Mouse (Mus musculus) hindbrain, embryonic 13.5 days (tissue): Measurements from ENCODE around the gene Nprl2. TPM values are rescaled to one million over a fixed set of nuclear protein-coding genes. Genes with fewer than 3 reads are reported as not detected.

ENCODE experiments used
- ATAC-seq: fragments of 200-750 bp; cut with Nextera tagmentation; 2 replicates; pipeline ENCODE4 v1.8.0; 2017; ENCODE audit warnings: moderate TSS enrichment; ENCODE audit not compliant: low FRiP score
- H3K27ac ChIP-seq: fragments of 300-500 bp; sonication (generic); 2 replicates; pipeline ENCODE4 v1.5.1; 2015; ENCODE audit warnings: inconsistent platforms, mild to moderate bottlenecking, moderate library complexity
- H3K27me3 ChIP-seq: fragments of 300-500 bp; sonication (generic); 2 replicates; pipeline ENCODE4 v1.6.1; 2015; ENCODE audit warnings: mild to moderate bottlenecking, inconsistent platforms
- H3K36me3 ChIP-seq: fragments of 300-500 bp; sonication (generic); 2 replicates; pipeline ENCODE4 v1.6.1; 2015; ENCODE audit warnings: mild to moderate bottlenecking, inconsistent platforms
- H3K4me1 ChIP-seq: fragments of 300-500 bp; sonication (generic); replicated peaks from 2 replicates; pipeline ENCODE4 v1.6.1; 2015; ENCODE audit warnings: inconsistent platforms
- H3K4me2 ChIP-seq: fragments of 300-500 bp; sonication (generic); 2 replicates; pipeline ENCODE4 v1.6.1; 2015; ENCODE audit warnings: inconsistent platforms, mild to moderate bottlenecking, moderate library complexity
- H3K4me3 ChIP-seq: fragments of 300-500 bp; sonication (generic); 2 replicates; pipeline ENCODE4 v1.5.1; 2015; ENCODE audit warnings: mild to moderate bottlenecking, inconsistent platforms
- H3K9ac ChIP-seq: fragments of 300-500 bp; sonication (generic); 2 replicates; pipeline ENCODE4 v1.6.1; 2015; ENCODE audit warnings: mild to moderate bottlenecking, inconsistent platforms
- H3K9me3 ChIP-seq: fragments of 300-500 bp; sonication (generic); 2 replicates; pipeline ENCODE4 v1.6.1; 2016; ENCODE audit warnings: inconsistent platforms
- WGBS: fragments of 180-500 bp; shearing (Covaris S2); methylation state at CpG from one replicate; pipeline ENCODE4 v1.1.7; 2015; 5-methylcytosine and 5-hydroxymethylcytosine counted together
- polyA plus RNA-seq: library from polyadenylated mRNA; unstranded; fragments of >200 nt; fragmentation: Nextera tagmentation; extraction: Ambion mirVana; gene quantifications from 2 replicates; pipeline ENCODE4 v1.2.1, GENCODE M21; 2015

Nprl2 gene
- polyA plus RNA-seq, 1 experiment from 2014 or later: 68.6 TPM

- H3K9me3 ChIP-seq: no peaks in the 10 kb centered on the region
- 95% methylated on average over 5 of the region's 5 CpGs for WGBS
- peaks cover 29% of the 10 kb centered on the region for H3K36me3 ChIP-seq
- no peak overlapping the region for H3K27ac ChIP-seq
- H3K4me2 ChIP-seq: no peak overlapping the region
- H3K9ac ChIP-seq: no peak overlapping the region
- H3K27me3 ChIP-seq: no peaks in the 10 kb centered on the region
- peaks cover 22% of the 10 kb centered on the region for H3K4me1 ChIP-seq
- no peak for ATAC-seq
- no peak overlapping the region for H3K4me3 ChIP-seq
Measured at GRCm38 (mm10) chr9:107586504-107586903, 44.5 kb downstream of the Nprl2 start.

DNA sequence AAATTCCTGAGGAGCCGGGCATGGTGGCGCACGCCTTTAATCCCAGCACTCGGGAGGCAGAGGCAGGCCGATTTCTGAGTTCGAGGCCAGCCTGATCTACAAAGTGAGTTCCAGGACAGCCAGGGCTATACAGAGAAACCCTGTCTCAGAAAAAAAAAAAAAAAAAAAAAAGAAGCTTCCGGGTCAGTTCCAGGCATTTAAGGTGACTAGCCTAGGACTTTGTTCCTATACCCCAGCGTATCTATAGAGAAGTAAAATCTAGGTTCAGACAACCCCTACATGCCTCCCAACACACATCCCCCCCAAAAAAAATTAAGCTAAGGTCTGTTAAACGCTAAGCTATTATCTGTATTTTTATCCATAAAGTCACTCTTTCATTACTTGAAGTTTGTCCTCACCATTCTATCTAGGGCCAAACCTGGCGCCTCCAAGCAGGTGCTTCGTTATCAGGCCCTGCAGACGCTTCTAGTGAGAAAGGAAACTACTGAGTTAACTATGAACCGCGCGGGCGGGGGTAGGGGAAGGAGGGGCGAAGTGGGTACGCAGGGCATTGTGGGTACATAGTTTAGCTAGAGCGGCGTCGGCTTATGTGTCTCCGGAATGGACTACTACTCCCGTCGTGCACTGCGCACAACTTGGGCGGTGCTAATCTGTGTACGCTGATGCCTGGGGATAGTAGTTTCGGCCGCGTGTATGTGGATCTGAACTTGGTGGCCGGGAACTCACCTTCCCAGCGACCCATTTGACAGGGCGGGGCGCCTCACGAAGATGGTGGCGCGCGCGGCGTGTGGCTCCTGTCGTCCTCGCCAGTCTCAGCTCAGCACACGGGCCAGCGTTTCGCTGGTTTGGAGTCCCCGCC lies 45.2 kb downstream of the Nprl2 start, which contains the start of gene Ifrd2:
TSS of gene Ifrd2 (plus strand) at position 669 of the 859 bp plus-strand sequence.
- Histone ChIP-seq H3K4me1 (peaks cover 15% of the 10 kb centered on the region), H3K4me2 (peak within 1 kb of the TSS; percentile 86), H3K9ac (peak within 1 kb of the TSS; percentile 69), H3K4me3 (peak within 1 kb of the TSS; percentile 71), H3K9me3 (no peaks in the 10 kb centered on the region), H3K27ac (no peak within 1 kb of the TSS), H3K36me3 (peaks cover 36% of the 10 kb centered on the region), H3K27me3 (no peaks in the 10 kb centered on the region)
- ATAC-seq: peak; percentile 97
- WGBS: 13% methylated on average over 46 of the region's 46 CpGs

GRCm38 (mm10) chr9:107587833-107588639 lies 46.0 kb downstream of the Nprl2 start:
- Histone ChIP-seq H3K27me3 (no peaks in the 10 kb centered on the region), H3K9ac (peak overlapping the region; percentile 69), H3K27ac (no peak overlapping the region), H3K36me3 (peaks cover 41% of the 10 kb centered on the region), H3K4me3 (peak overlapping the region; percentile 71), H3K4me2 (peak overlapping the region; percentile 86), H3K9me3 (no peaks in the 10 kb centered on the region), H3K4me1 (peaks cover 15% of the 10 kb centered on the region)
- no peak for ATAC-seq
- 7% methylated on average over 33 of the region's 33 CpGs for WGBS

DNA sequence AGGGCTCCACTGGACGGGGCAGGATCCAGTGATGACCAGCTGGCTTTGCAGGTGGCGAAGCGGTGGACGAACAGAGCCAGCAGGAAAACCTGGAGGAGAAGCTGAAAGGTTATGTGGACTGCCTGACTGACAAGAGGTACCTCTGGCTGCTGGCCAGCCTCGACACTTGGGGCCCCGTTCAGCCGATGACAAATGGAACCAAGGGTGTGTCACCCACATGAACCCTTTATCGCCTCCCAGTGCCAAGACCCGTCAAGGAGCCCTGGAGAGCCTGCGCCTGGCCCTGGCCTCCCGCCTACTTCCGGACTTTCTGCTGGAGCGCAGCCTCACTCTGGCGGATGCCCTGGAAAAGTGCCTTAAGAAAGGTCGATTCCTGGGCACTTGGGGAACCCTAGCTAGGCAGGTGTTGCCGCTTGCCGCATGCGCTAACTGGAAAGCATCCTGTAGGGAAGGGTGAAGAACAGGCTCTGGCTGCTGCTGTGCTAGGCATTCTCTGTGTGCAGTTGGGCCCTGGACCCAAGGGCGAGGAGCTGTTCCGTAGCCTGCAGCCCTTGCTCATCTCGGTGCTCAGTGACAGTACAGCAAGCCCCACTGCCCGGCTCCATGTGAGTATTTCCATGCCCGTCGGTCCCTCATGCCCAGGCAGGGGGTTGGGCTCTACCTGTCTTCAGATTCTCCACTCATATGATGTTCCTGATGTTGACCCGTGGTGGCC lies 48.2 kb downstream of the Nprl2 start:
- Histone ChIP-seq H3K4me1 (peaks cover 21% of the 10 kb centered on the region), H3K27ac (no peak overlapping the region), H3K9me3 (no peaks in the 10 kb centered on the region), H3K4me3 (no peak overlapping the region), H3K36me3 (peaks cover 46% of the 10 kb centered on the region), H3K27me3 (no peaks in the 10 kb centered on the region), H3K9ac (no peak overlapping the region), H3K4me2 (no peak overlapping the region)
- ATAC-seq: no peak
- WGBS: 90% methylated on average over 25 of the region's 25 CpGs

GRCm38 (mm10) chr9:107590773-107591060 lies 48.7 kb downstream of the Nprl2 start:
- no peak for ATAC-seq
- no peaks in the 10 kb centered on the region for H3K27me3 ChIP-seq

DNA sequence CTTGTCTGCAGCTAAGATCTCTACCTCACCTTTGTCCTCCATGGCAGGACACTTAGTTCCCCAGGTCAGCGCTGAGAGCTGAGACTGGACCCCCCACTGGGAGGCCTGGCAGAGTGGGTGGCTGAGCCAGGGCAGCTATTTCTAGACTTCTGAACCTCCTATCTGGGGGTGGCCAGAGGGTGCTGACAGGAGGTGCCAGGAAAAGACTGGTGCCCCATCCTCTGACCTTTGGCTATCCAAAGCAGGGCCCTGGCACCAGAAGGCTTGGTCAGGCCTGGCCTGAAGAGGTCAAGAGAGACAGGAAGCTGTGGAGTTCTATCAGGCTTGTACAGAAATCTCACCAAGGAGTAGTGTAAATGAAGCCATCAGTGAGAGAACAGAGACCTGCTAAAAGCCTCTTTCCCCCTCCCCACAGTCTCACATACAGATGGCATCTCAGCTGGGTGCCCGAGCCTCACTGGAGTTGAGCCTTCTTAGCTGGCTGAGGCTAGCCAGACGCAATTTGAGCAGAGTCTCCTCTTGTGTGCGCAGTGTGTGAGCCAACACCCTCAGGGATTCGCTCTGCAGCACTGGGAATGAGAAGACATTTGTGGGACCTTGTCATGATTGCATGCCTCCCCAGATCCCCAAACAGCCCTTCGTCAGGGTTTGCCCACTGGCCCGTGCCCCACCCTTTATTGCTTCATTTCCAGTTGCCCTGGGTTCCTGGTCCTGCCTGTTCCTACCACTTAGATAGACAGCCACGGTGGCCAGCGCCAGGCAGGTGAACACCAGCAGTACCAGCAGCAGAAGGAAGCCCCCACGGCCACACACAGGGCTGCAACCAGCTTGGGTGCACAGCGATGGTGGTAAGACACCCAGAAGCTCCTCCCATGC lies 51.3 kb downstream of the Nprl2 start:
- H3K4me1 ChIP-seq: peaks cover 16% of the 10 kb centered on the region
- H3K4me3 ChIP-seq: no peak overlapping the region
- no peak for ATAC-seq
- no peaks in the 10 kb centered on the region for H3K27me3 ChIP-seq
- no peaks in the 10 kb centered on the region for H3K9me3 ChIP-seq
- H3K36me3 ChIP-seq: peaks cover 46% of the 10 kb centered on the region
- H3K27ac ChIP-seq: no peak overlapping the region
- no peak overlapping the region for H3K4me2 ChIP-seq
- H3K9ac ChIP-seq: peak overlapping the region; percentile 19; the same call in 1 of the 2 replicates
- 79% methylated on average over 11 of the region's 11 CpGs for WGBS

More at GRCm38 (mm10) chr9:107590773-107591060, 48.7 kb downstream of the Nprl2 start:
- Histone ChIP-seq H3K4me2 (no peak overlapping the region), H3K4me1 (peaks cover 21% of the 10 kb centered on the region), H3K36me3 (peaks cover 46% of the 10 kb centered on the region), H3K9me3 (no peaks in the 10 kb centered on the region), H3K4me3 (no peak overlapping the region), H3K9ac (no peak overlapping the region), H3K27ac (no peak overlapping the region)
- WGBS: 96% methylated on average over 6 of the region's 6 CpGs

GRCm38 (mm10) chr9:107594281-107595062 lies 52.4 kb downstream of the Nprl2 start:
- 73% methylated on average over 8 of the region's 8 CpGs for WGBS
- no peak for ATAC-seq
- Histone ChIP-seq H3K36me3 (peaks cover 46% of the 10 kb centered on the region), H3K4me3 (no peak overlapping the region), H3K9ac (no peak overlapping the region), H3K27me3 (no peaks in the 10 kb centered on the region), H3K27ac (no peak overlapping the region), H3K9me3 (no peaks in the 10 kb centered on the region), H3K4me2 (no peak overlapping the region), H3K4me1 (peaks cover 8% of the 10 kb centered on the region; the same call in 1 of the 2 replicates)

Other genes with a start within 250 kb of the Nprl2 start
- 8.4 and 9.6 TPM in 2 replicates for gene Cish, start 246.2 kb upstream of the Nprl2 start, polyA plus RNA-seq
- 17.0 and 17.4 TPM in 2 replicates for gene Hemk1, start 203.9 kb upstream of the Nprl2 start, polyA plus RNA-seq
- 7.8 and 8.3 TPM in 2 replicates for gene 6430571L13Rik, start 201.6 kb upstream of the Nprl2 start, polyA plus RNA-seq
- gene Cacna2d2, start 142.6 kb upstream of the Nprl2 start, polyA plus RNA-seq: 7.6 and 8.3 TPM in 2 replicates
- gene Tmem115, start 8.3 kb upstream of the Nprl2 start, polyA plus RNA-seq: 44.7 and 46.0 TPM in 2 replicates
- 38.9 and 39.1 TPM in 2 replicates for gene Cyb561d2, start within 50 bp of the Nprl2 start, polyA plus RNA-seq
- 2.6 and 4.0 TPM in 2 replicates for gene Zmynd10, start 5.1 kb downstream of the Nprl2 start, polyA plus RNA-seq
- gene Rassf1, start 9.3 kb downstream of the Nprl2 start, polyA plus RNA-seq: 36.7 and 36.9 TPM in 2 replicates
- 105 and 108 TPM in 2 replicates for gene Tusc2, start 21.0 kb downstream of the Nprl2 start, polyA plus RNA-seq
- gene Hyal2, start 25.7 kb downstream of the Nprl2 start, polyA plus RNA-seq: 80.4 and 87.1 TPM in 2 replicates
- gene Hyal1, start 34.7 kb downstream of the Nprl2 start, polyA plus RNA-seq: 7.4 and 8.4 TPM in 2 replicates
- gene Naa80, start 36.7 kb downstream of the Nprl2 start, polyA plus RNA-seq: 14.1 and 16.5 TPM in 2 replicates
- gene Hyal3, start 38.6 kb downstream of the Nprl2 start, polyA plus RNA-seq: 1.3 and 1.6 TPM in 2 replicates
- 11.8 and 14.1 TPM in 2 replicates for gene Ifrd2, start 45.4 kb downstream of the Nprl2 start, polyA plus RNA-seq
- 3.4 and 4.2 TPM in 2 replicates for gene Sema3b, start 67.0 kb downstream of the Nprl2 start, polyA plus RNA-seq
- gene Gnai2, start 93.1 kb downstream of the Nprl2 start, polyA plus RNA-seq: 335 and 338 TPM in 2 replicates
- gene Slc38a3, start 127.3 kb downstream of the Nprl2 start, polyA plus RNA-seq: 25.3 and 26.2 TPM in 2 replicates
- 1.8 TPM in 2 replicates for gene Gnat1, start 137.5 kb downstream of the Nprl2 start, polyA plus RNA-seq
- 16.4 and 17.0 TPM in 2 replicates for gene Sema3f, start 168.2 kb downstream of the Nprl2 start, polyA plus RNA-seq
- gene Rbm5, start 228.8 kb downstream of the Nprl2 start, polyA plus RNA-seq: 277 and 286 TPM in 2 replicates